Mouse (Mus musculus) liver, postnatal 0 days (tissue): Measurements from ENCODE around the gene Arhgdib. TPM values are rescaled to one million over a fixed set of nuclear protein-coding genes. Genes with fewer than 3 reads are reported as not detected.

ENCODE experiments used
- ATAC-seq: fragments of 200-750 bp; cut with Nextera tagmentation; 2 replicates; pipeline ENCODE4 v1.8.0; 2017; ENCODE audit warnings: mild to moderate bottlenecking, moderate library complexity
- DNase-seq: peaks from one replicate; pipeline ENCODE4 v3.0.0-alpha.2; 2016
- H3K27ac ChIP-seq: fragments of 300-500 bp; sonication (generic); 2 replicates; pipeline ENCODE4 v1.5.1; 2014; ENCODE audit warnings: antibody characterized with exemption, moderate library complexity, mild to moderate bottlenecking, low read depth
- H3K27me3 ChIP-seq: fragments of 300-500 bp; sonication (generic); 2 replicates; pipeline ENCODE4 v1.6.1; 2014; ENCODE audit warnings: low read length, control low read depth, mixed read lengths; ENCODE audit not compliant: insufficient read depth
- H3K36me3 ChIP-seq: fragments of 300-500 bp; sonication (generic); replicated peaks from 2 replicates; pipeline ENCODE4 v1.6.1; 2014; ENCODE audit warnings: mild to moderate bottlenecking, control low read depth, low read length, moderate library complexity, mixed read lengths; ENCODE audit not compliant: insufficient read depth
- H3K4me1 ChIP-seq: fragments of 300-500 bp; sonication (generic); 2 replicates; pipeline ENCODE4 v1.6.1; 2014; ENCODE audit warnings: antibody characterized with exemption, mild to moderate bottlenecking, control low read depth; ENCODE audit not compliant: insufficient read depth
- H3K4me2 ChIP-seq: fragments of 300-500 bp; sonication (generic); 2 replicates; pipeline ENCODE4 v1.6.1; 2014; ENCODE audit warnings: low read depth, mild to moderate bottlenecking, low read length, moderate library complexity, mixed read lengths
- H3K4me3 ChIP-seq: fragments of 300-500 bp; sonication (generic); 2 replicates; pipeline ENCODE4 v1.5.1; 2014; ENCODE audit warnings: low read depth, low read length
- H3K9ac ChIP-seq: fragments of 300-500 bp; sonication (generic); replicated peaks from 2 replicates; pipeline ENCODE4 v1.6.1; 2014; ENCODE audit warnings: mild to moderate bottlenecking, moderate library complexity
- H3K9me3 ChIP-seq: fragments of 300-500 bp; sonication (generic); 2 replicates; pipeline ENCODE4 v1.6.1; 2016; ENCODE audit warnings: mild to moderate bottlenecking, control low read depth, low read length, mixed read lengths
- CTCF ChIP-seq: sonication (generic); IDR thresholded peaks from 2 replicates; pipeline ENCODE4 v1.5.1; 2016; ENCODE audit warnings: antibody characterized with exemption, low read depth
- EP300 ChIP-seq: IDR thresholded peaks from 2 replicates; pipeline ENCODE4 v1.6.1; 2016; ENCODE audit warnings: antibody characterized with exemption, low read depth, mild to moderate bottlenecking
- WGBS: fragments of 180-500 bp; shearing (Covaris S2); extraction: QIAGEN DNeasy Blood & Tissue Kit; methylation state at CpG from one replicate; pipeline ENCODE4 v1.1.7; 2014; ENCODE audit not compliant: insufficient replicate concordance; 5-methylcytosine and 5-hydroxymethylcytosine counted together
- polyA plus RNA-seq: library from polyadenylated mRNA; unstranded; fragments of >200 nt; fragmentation: Nextera tagmentation; extraction: Ambion mirVana; gene quantifications from 2 replicates; pipeline ENCODE4 v1.2.1, GENCODE M21; 2015

The Arhgdib gene
- polyA plus RNA-seq, 1 experiment from 2014 or later: 192 TPM

- TF ChIP-seq CTCF (no peak), EP300 (no peak)
- Histone ChIP-seq H3K27ac (no peak overlapping the region), H3K4me3 (no peak overlapping the region), H3K4me2 (no peak overlapping the region), H3K36me3 (no peaks in the 10 kb centered on the region), H3K27me3 (no peaks in the 10 kb centered on the region), H3K4me1 (peaks cover 5% of the 10 kb centered on the region; the same call in 1 of the 2 replicates), H3K9ac (no peak overlapping the region), H3K9me3 (no peaks in the 10 kb centered on the region)
- ATAC-seq (no peak), DNase-seq (no peak)
- WGBS: 78% methylated on average over 1 of the region's 2 CpGs
Observed at GRCm38 (mm10) chr6:136912751-136913265, 28.9 kb downstream of the Arhgdib start.

- Histone ChIP-seq H3K9ac (no peak overlapping the region), H3K27me3 (no peaks in the 10 kb centered on the region), H3K9me3 (no peaks in the 10 kb centered on the region), H3K27ac (no peak overlapping the region), H3K4me1 (peaks cover 10% of the 10 kb centered on the region), H3K4me3 (no peak overlapping the region), H3K4me2 (no peak overlapping the region), H3K36me3 (no peaks in the 10 kb centered on the region)
- TF ChIP-seq EP300 (no peak), CTCF (no peak)
- 74% methylated on average over 9 of the region's 9 CpGs for WGBS
- DNase-seq (no peak), ATAC-seq (no peak)
Observed at GRCm38 (mm10) chr6:136910247-136910890, 31.3 kb downstream of the Arhgdib start.

GRCm38 (mm10) chr6:136906937-136907293 is 34.8 kb downstream of the Arhgdib start:
- Histone ChIP-seq H3K4me3 (no peak overlapping the region), H3K4me2 (no peak overlapping the region), H3K27ac (no peak overlapping the region), H3K9ac (no peak overlapping the region), H3K9me3 (no peaks in the 10 kb centered on the region), H3K4me1 (peaks cover 7% of the 10 kb centered on the region; the same call in 1 of the 2 replicates), H3K36me3 (no peaks in the 10 kb centered on the region), H3K27me3 (no peaks in the 10 kb centered on the region)
- no peak for DNase-seq
- 67% methylated on average over 10 of the region's 10 CpGs for WGBS
- no peak for TF ChIP-seq CTCF
- TF ChIP-seq EP300: no peak
- peak; percentile 62; the same call in 1 of the 2 replicates for ATAC-seq

GRCm38 (mm10) chr6:136906283-136906936 is 35.3 kb downstream of the Arhgdib start:
- Histone ChIP-seq H3K4me2 (no peak overlapping the region), H3K36me3 (no peaks in the 10 kb centered on the region), H3K4me3 (no peak overlapping the region), H3K9ac (no peak overlapping the region), H3K27ac (no peak overlapping the region; the same call in 1 of the 2 replicates), H3K27me3 (no peaks in the 10 kb centered on the region), H3K9me3 (no peaks in the 10 kb centered on the region), H3K4me1 (peaks cover 7% of the 10 kb centered on the region; the same call in 1 of the 2 replicates)
- ATAC-seq (0 out of 2 replicates have a peak, but pooled peaks have one; percentile 54), DNase-seq (no peak)
- TF ChIP-seq CTCF (no peak), EP300 (no peak)
- 65% methylated on average over 19 of the region's 19 CpGs for WGBS

- Histone ChIP-seq H3K4me1 (peaks cover 10% of the 10 kb centered on the region; the same call in 1 of the 2 replicates), H3K9ac (no peak overlapping the region), H3K4me3 (no peak overlapping the region), H3K36me3 (no peaks in the 10 kb centered on the region), H3K9me3 (no peaks in the 10 kb centered on the region), H3K27ac (no peak overlapping the region), H3K27me3 (no peaks in the 10 kb centered on the region), H3K4me2 (no peak overlapping the region)
- TF ChIP-seq EP300: no peak
- WGBS: 40% methylated on average over 8 of the region's 8 CpGs
- ATAC-seq (no peak), DNase-seq (no peak)
Observed at GRCm38 (mm10) chr6:136903885-136904470, 37.7 kb downstream of the Arhgdib start.

- Histone ChIP-seq H3K4me2 (no peak overlapping the region), H3K9me3 (no peaks in the 10 kb centered on the region), H3K27ac (no peak overlapping the region), H3K36me3 (no peaks in the 10 kb centered on the region), H3K27me3 (no peaks in the 10 kb centered on the region), H3K9ac (no peak overlapping the region), H3K4me3 (no peak overlapping the region), H3K4me1 (peaks cover 10% of the 10 kb centered on the region; the same call in 1 of the 2 replicates)
- ATAC-seq: no peak
- TF ChIP-seq CTCF: no peak
- TF ChIP-seq EP300: no peak
- no peak for DNase-seq
- 45% methylated on average over 9 of the region's 9 CpGs for WGBS
Observed at GRCm38 (mm10) chr6:136902527-136902926, 39.2 kb downstream of the Arhgdib start.
